Mouse (Mus musculus) cerebellum, adult 2 months (tissue): ENCODE results near the gene Igflr1.

Experiments
- CTCF ChIP-seq: fragments of 200-500 bp; IDR thresholded peaks from 2 replicates; pipeline ENCODE4 v1.5.1; 2011; ENCODE audit warnings: low read depth, mild to moderate bottlenecking, control low read depth, low read length, moderate library complexity, borderline replicate concordance; ENCODE audit not compliant: insufficient read depth
- POLR2A ChIP-seq: fragments of 200-500 bp; IDR thresholded peaks from 2 replicates; pipeline ENCODE4 v1.6.1; 2011; ENCODE audit warnings: low read length, control low read depth, borderline replicate concordance; ENCODE audit not compliant: insufficient read depth

GRCm38 (mm10) chr7:30560296-30560695, 4.9 kb upstream of the Igflr1 start:
- TF ChIP-seq CTCF (no peak), POLR2A (no peak)
